Mouse (Mus musculus): Measurements from ENCODE around the gene Tead4. TPM values are rescaled to one million over a fixed set of nuclear protein-coding genes. Genes with fewer than 3 reads are reported as not detected.
"Not testable (repeated sequence)": the region's sequence is repeated elsewhere in the genome, so short reads cannot be mapped to it uniquely, and the experiment has no call there.

The Tead4 gene
- polyA plus RNA-seq, 1 experiment from 2014 or later: 1.2 TPM

DNA sequence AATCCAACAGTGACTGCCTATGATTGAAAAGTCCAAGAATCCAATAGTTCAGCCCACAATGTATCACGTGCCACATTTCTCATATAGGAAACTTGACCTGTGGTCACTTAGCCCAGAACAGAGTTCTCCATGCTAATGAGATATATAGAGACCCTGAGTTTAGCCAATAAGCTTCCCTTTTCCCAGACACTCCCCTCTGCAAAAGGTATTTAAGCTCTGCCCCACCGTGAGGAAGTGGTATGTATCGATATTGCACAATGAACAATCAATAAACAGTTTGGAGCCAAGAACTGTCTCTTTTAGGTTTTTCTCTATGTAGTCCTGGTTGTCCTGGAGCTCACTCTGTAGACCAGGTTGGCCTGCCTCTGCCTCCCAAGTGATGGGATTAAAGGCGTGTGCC lies 4.2 kb upstream of the Tead4 start:
- Histone ChIP-seq H3K9me3 (no peaks in the 10 kb centered on the region), H3K27me3 (peaks cover 28% of the 10 kb centered on the region), H3K4me1 (replicated peaks) (peaks cover 12% of the 10 kb centered on the region), H3K36me3 (no peaks in the 10 kb centered on the region), H3K27ac (replicated peaks) (no peak overlapping the region), H3K4me2 (no peak overlapping the region), H3K9ac (no peak overlapping the region), H3K4me3 (no peak overlapping the region)
- no peak for ATAC-seq (ENCODE audit: low read depth)
- 81% methylated on average over 4 of the region's 4 CpGs for WGBS

DNA sequence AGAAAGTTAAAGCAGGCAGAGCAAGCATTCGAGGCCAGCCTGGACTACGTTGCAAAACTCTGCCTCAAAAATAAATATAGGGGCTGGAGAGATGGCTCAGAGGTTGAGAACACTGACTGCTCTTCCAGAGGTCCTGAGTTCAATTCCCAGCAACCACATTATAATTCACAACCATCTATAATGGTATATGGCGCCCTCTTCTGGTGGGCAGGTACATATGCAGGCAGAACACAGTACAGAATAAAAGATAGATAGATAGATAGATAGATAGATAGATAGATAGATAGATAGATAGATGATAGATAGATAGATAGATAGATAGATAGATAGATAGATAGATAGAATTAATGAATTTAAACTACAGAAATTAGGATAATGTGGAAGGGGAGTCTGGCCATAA lies 2.0 kb upstream of the Tead4 start:
- WGBS: 80% methylated on average over 3 of the region's 3 CpGs
- H3K9ac ChIP-seq; H3K4me3 ChIP-seq; H3K9me3 ChIP-seq; H3K4me2 ChIP-seq; H3K36me3 ChIP-seq; H3K27ac ChIP-seq (replicated peaks); ATAC-seq (ENCODE audit: low read depth): not testable (repeated sequence)
- H3K27me3 ChIP-seq: peaks cover 50% of the 10 kb centered on the region
- peaks cover 19% of the 10 kb centered on the region for H3K4me1 ChIP-seq (replicated peaks)

DNA sequence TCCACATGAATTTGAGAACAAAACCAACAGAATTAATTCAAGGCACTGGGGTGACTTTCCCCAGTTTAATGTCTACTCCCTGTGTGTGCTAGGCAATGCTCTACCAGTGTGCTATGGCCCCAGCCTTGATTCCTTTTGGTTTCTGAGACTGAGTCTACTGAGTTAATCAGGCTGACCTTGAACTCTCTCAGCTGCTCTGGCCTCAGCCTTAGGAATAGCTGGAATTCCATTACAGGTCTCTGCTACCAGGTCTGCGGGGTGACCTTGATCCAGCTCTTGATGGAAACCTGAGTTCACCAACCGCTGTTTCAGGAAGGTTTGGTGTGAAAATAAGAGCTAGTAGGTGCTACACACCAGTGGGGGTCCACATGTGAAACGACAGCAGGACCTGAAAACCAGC lies 1.3 kb upstream of the Tead4 start:
- no peak overlapping the region for H3K27ac ChIP-seq (replicated peaks)
- no peak for ATAC-seq (ENCODE audit: low read depth)
- H3K9ac ChIP-seq: no peak overlapping the region
- no peak overlapping the region for H3K4me2 ChIP-seq
- H3K4me3 ChIP-seq: no peak overlapping the region
- H3K36me3 ChIP-seq: no peaks in the 10 kb centered on the region
- no peaks in the 10 kb centered on the region for H3K9me3 ChIP-seq
- peaks cover 58% of the 10 kb centered on the region for H3K27me3 ChIP-seq
- WGBS: 88% methylated on average over 3 of the region's 3 CpGs
- peaks cover 22% of the 10 kb centered on the region for H3K4me1 ChIP-seq (replicated peaks)

DNA sequence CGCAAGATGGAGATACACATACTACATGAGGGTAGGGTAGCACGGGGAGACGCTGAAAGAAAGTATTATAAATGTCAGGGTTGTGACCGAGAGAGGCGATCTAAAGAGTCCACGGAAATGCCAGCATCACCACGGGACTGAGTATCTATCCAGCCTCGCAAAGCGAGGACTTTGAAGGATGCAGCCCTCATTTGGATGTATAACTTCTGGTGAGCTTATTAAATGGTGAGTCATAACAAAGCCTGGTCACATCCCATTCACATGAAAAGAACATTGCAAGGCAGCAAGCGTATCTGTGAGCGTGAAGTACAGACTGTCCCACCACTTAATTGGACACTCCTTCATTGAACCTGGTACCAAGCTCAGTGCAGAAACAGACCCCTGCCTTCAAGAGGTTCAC lies 835 bp upstream of the Tead4 start:
- 38% methylated on average over 11 of the region's 11 CpGs for WGBS
- H3K9me3 ChIP-seq: no peaks in the 10 kb centered on the region
- peaks cover 62% of the 10 kb centered on the region for H3K27me3 ChIP-seq
- no peak overlapping the region for H3K27ac ChIP-seq (replicated peaks)
- no peak overlapping the region for H3K4me2 ChIP-seq
- H3K4me3 ChIP-seq: no peak overlapping the region
- H3K9ac ChIP-seq: no peak overlapping the region
- no peak for ATAC-seq (ENCODE audit: low read depth)
- peaks cover 27% of the 10 kb centered on the region for H3K4me1 ChIP-seq (replicated peaks)
- H3K36me3 ChIP-seq: no peaks in the 10 kb centered on the region

DNA sequence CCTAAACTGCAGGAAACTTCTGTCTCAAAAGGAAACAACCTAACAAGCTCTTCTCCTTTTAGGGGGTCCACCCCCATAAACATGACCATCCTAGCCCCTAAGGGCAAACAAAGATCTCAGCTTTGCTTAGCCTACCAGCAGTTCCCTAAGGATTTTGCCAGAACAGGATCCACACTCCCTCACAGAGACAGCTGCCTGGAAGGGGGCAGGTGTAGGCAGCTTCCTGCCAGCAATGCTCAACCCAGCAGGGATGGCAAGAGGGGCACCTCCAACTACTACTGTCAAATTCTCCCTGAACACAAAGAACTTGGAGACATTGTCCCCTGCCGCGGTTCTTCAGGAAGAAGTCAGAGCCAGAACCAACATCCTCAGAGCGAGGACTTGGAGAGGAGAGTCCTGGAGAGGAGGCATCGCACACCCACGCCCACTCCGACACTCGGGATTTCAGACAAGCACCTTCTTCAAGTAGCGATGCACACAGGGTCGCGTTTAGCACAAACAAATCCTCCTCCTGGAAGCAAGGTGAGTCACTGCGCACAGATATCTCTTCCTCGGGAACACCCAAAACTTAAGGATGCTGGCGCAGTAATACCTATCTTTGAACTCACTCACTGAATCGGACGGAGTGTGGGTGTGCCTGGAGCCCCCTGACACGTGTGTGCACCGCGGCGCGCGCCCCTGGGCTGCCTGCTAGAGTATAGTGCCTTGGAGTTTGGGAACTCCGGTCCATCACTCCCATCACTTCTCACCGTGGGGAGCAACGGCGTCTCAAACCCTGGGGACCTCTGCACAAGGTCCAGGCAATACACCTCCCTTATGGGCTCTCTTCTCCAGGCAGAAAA lies 1.1 kb downstream of the Tead4 start:
- Histone ChIP-seq H3K36me3 (no peaks in the 10 kb centered on the region), H3K27me3 (peaks cover 64% of the 10 kb centered on the region), H3K4me3 (peak overlapping the region; percentile 58), H3K4me2 (peak overlapping the region; percentile 100), H3K9ac (peak overlapping the region; percentile 62), H3K9me3 (no peaks in the 10 kb centered on the region), H3K27ac (replicated peaks) (no peak overlapping the region), H3K4me1 (replicated peaks) (peaks cover 31% of the 10 kb centered on the region)
- WGBS: under 1% methylated on average over 25 of the region's 25 CpGs
- peak; percentile 29; the same call in 1 of the 2 replicates for ATAC-seq (ENCODE audit: low read depth)

DNA sequence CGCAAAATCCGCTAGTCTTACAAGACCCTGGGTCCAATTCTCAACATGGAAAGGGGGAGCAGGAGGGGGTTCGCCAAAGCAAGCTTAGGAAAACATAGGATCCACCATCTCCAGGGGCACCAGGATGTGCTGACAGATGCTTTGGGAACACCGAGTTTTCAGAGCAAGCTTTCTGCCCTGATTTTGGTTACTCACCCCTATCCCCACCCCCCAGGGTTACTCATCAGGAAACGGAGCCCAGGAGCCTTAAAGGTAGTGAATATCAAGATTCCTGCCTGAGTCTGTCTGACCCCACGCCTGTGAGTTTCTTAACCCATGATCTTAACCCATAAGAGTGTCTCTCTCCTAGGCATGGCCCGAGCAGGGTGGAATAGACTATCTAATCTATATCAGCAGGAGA lies 2.4 kb downstream of the Tead4 start:
- H3K4me3 ChIP-seq: no peak overlapping the region
- ATAC-seq (ENCODE audit: low read depth): no peak
- WGBS: 52% methylated on average over 7 of the region's 7 CpGs
- H3K4me1 ChIP-seq (replicated peaks): peaks cover 31% of the 10 kb centered on the region
- H3K27ac ChIP-seq (replicated peaks): no peak overlapping the region
- no peaks in the 10 kb centered on the region for H3K36me3 ChIP-seq
- no peak overlapping the region for H3K4me2 ChIP-seq
- no peak overlapping the region for H3K9ac ChIP-seq
- H3K27me3 ChIP-seq: peaks cover 64% of the 10 kb centered on the region
- no peaks in the 10 kb centered on the region for H3K9me3 ChIP-seq

DNA sequence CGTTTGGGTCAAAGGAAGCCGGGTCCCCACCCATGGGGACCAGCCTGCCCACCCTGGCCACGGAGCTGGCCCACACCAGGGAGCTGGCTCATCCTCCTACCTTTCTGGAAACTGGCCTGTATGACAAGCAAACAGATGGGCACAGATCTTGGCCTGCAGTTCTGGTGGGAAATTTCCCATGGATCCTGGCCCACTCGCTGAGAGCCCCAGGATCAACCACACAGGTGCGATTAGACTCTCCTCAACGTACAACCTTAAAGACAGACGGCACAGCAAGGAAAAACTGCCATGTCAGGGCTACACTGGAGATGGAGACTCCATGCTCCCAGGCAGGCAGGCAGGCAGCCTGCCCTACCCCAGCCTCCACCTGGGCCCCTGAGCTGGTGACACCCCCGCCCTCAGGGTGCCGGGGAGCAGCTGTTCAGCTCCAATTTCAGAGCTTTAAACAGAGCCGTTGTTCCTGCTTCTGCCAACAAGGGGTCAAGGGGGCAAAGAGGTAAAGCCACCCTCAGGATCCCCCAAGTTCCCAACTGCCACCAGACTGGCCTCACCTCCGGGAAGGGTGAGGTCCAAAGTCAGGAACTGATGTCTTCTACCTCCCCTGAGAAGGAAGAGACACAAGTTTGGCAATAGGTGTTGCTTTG lies 3.8 kb downstream of the Tead4 start:
- no peak for ATAC-seq (ENCODE audit: low read depth)
- Histone ChIP-seq H3K4me3 (no peak overlapping the region), H3K27ac (replicated peaks) (no peak overlapping the region), H3K27me3 (peaks cover 56% of the 10 kb centered on the region), H3K9ac (no peak overlapping the region), H3K4me1 (replicated peaks) (peaks cover 31% of the 10 kb centered on the region), H3K9me3 (no peaks in the 10 kb centered on the region), H3K4me2 (no peak overlapping the region), H3K36me3 (no peaks in the 10 kb centered on the region)
- WGBS: 33% methylated on average over 11 of the region's 11 CpGs

DNA sequence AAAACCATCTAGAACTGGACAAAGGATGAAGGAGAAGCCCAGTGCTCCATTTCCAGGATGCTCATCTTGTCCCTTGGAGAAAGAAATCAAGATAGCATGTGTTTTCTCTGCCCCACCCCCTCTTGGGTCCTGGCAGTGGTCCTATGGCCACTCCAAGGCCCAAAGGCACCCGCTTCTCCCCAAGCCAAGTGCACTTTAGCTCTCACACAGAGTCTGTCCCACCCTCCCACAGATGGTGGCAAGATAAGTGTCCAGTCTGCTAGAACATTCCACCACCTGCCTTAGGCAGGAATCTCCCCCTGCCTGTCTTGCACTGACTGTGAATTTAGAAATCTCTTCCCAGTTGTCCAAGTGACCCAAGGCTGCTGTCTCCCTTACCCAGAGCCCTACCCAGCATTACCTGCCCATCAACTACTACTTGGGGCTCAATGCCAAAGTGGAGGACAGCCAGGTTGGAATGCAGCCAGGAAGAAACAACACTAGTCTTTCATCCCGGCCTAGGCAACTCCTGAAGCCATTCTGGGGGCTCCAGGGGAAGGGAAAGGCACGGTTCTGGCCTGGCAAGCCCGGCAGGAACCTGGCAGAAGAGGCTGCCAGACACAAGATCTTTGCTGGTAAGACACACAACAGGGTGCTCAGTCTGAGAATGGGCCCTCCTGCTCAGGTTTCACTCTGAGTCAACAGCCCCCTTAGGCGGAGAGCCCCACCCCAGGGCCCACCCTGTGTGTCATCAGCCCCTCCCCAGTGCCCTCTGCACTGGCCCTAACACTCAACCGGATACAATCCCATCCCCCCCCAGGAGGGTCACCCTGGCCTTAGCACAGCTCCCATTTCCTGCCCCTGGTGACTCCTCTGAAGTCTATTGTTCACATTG lies 4.5 kb downstream of the Tead4 start:
- Histone ChIP-seq H3K36me3 (no peaks in the 10 kb centered on the region), H3K9me3 (no peaks in the 10 kb centered on the region), H3K27ac (replicated peaks) (no peak overlapping the region), H3K4me3 (no peak overlapping the region), H3K27me3 (peaks cover 48% of the 10 kb centered on the region), H3K9ac (no peak overlapping the region), H3K4me2 (no peak overlapping the region), H3K4me1 (replicated peaks) (peaks cover 31% of the 10 kb centered on the region)
- no peak for ATAC-seq (ENCODE audit: low read depth)
- WGBS: 47% methylated on average over 6 of the region's 6 CpGs

DNA sequence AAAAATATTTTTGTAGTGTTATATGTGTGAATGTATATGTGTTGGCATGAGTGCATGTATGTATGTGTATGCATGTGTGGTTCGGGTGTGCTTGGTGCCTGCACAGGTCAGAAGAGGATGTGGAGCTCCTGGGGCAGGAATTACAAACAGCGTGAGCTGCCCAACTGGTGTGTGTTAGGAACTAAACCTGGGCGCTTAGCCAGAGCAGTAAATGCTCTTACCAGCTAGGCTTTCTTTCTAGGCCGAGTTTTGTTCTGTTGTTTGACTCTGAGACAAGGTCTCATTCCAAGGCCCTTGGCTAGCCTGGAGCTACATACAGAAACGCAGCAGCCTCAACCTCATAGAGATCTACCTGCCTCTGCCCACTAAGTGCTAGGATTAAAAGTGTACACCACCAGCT lies 9.3 kb downstream of the Tead4 start:
- ATAC-seq (ENCODE audit: low read depth): no peak
- 82% methylated on average over 5 of the region's 5 CpGs for WGBS
- no peak overlapping the region for H3K9ac ChIP-seq
- no peak overlapping the region for H3K4me2 ChIP-seq
- H3K36me3 ChIP-seq: no peaks in the 10 kb centered on the region
- H3K4me1 ChIP-seq (replicated peaks): peaks cover 4% of the 10 kb centered on the region
- no peaks in the 10 kb centered on the region for H3K9me3 ChIP-seq
- no peak overlapping the region for H3K27ac ChIP-seq (replicated peaks)
- H3K27me3 ChIP-seq: 0 out of 2 replicates have a peak, but pooled peaks cover 5% of the 10 kb centered on the region
- H3K4me3 ChIP-seq: no peak overlapping the region

DNA sequence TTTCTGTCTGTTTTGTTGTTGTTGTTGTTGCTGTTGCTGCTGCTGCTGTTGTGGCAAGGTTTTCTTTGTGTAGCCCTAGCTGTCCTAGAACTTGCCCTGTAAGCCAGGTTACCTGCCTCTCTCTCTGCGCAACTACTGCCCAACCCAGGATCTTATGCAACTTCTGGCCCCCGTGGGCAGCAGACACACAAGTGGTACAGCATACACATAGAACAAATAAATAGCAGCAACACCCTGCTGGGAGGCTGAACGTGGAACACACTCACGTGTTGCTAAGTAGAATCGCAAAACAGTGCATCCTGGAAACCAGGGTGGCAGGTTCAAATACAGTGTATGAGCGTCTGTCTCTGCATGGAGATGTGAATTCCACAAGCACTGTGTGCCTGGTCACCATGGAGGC lies 11.9 kb downstream of the Tead4 start:
- 71% methylated on average over 6 of the region's 6 CpGs for WGBS
- Histone ChIP-seq H3K27me3 (0 out of 2 replicates have a peak, but pooled peaks cover 5% of the 10 kb centered on the region), H3K9me3 (no peaks in the 10 kb centered on the region), H3K4me3 (no peak overlapping the region), H3K36me3 (no peaks in the 10 kb centered on the region), H3K9ac (no peak overlapping the region), H3K4me2 (no peak overlapping the region), H3K4me1 (replicated peaks) (peaks cover 11% of the 10 kb centered on the region), H3K27ac (replicated peaks) (no peak overlapping the region)
- no peak for ATAC-seq (ENCODE audit: low read depth)

DNA sequence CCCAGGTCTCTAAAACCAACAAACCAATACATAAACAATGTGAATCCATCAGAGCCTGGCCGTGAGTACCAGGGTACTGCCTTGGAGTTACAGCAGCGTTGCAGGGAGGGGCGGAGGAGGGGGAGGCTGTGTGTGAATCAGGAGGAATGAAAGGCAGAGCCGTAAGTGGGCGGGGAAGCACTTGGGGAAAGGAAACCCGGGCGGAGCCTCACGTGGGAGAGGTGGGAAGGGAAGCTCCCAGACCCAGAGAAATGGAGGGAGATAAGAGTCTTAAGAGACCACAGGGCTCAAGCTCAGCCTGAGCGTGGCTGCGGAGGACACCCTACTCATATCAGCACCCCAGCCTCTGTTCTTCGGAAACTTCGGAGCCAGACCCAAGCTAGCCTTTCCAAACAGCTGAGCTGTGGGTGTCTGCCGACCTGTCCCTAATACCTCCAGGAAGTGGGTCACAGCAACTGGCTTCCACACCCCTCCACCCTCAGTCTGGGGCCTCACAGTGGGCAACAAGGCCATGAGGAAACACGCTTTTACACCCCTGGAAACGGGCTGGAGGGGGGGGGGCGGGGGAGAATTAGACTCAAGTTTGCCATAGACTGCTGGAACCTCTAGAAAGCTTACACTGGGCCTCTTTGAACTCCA lies 14.7 kb downstream of the Tead4 start:
- Histone ChIP-seq H3K4me2 (peak overlapping the region; percentile 42), H3K9ac (0 out of 2 replicates have a peak overlapping the region, but pooled peaks have one; percentile 4), H3K4me1 (replicated peaks) (peaks cover 17% of the 10 kb centered on the region), H3K27me3 (0 out of 2 replicates have a peak, but pooled peaks cover 10% of the 10 kb centered on the region), H3K4me3 (0 out of 2 replicates have a peak overlapping the region, but pooled peaks have one; percentile 1), H3K36me3 (no peaks in the 10 kb centered on the region), H3K9me3 (no peaks in the 10 kb centered on the region), H3K27ac (replicated peaks) (no peak overlapping the region)
- WGBS: 11% methylated on average over 16 of the region's 16 CpGs
- peak; percentile 53; the same call in 1 of the 2 replicates for ATAC-seq (ENCODE audit: low read depth)
